In the genomic region with DNA sequence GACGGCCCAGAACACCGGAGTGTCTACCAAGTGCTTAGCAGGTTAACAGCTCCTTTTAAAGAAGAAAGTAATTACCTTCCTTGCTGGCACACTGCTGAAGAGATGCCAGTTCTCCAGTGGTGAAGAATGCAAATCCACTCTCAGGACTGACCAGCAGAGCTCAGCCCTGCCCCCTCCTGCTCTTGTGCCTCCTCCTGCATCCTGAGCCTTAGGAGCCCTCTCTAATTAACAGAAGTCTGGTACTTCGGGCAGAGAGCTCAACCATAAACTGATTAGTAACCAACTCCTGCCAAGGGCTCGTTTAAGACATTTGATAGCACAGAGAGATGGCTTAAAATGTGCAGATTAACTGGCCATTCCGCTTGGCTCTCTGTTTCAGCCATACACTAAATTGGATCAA, we compare ENCODE assay signal across 14 mouse cellular contexts. TPM values are rescaled to one million over a fixed set of nuclear protein-coding genes. Genes with fewer than 3 reads are reported as not detected.
DNase-seq lines count a peak whose midpoint lies in the region; ATAC-seq and TF ChIP-seq lines count a peak whose summit lies in the region.
"Had no signal": no experiment of that assay in that cellular context is flagged by ENCODE, and none has a peak within 500 bp of the region (broad histone marks: within the 10 kb centered on the region; RNA-seq: fewer than 3 reads in every experiment).

No protein-coding gene starts in this region.

- ATAC-seq in forebrain, postnatal 0 days = no peak
- no peak for ATAC-seq in midbrain, embryonic 16.5 days
- peak; percentile 77 for ATAC-seq in forebrain, embryonic 13.5 days

- no peak overlapping the region for H3K4me2 ChIP-seq in forebrain, postnatal 0 days (ENCODE audit: low read depth)
- H3K4me2 ChIP-seq in midbrain, embryonic 16.5 days (ENCODE audit: low read length) = no peak overlapping the region
- H3K4me2 ChIP-seq in forebrain, embryonic 13.5 days = no peak overlapping the region
- H3K4me2 ChIP-seq: limb, embryonic 12.5 days; neural tube, embryonic 15.5 days had no signal

- H3K4me1 ChIP-seq in forebrain, embryonic 10.5 days = peaks cover 75% of the 10 kb centered on the region
- no peaks in the 10 kb centered on the region for H3K4me1 ChIP-seq in forebrain, postnatal 0 days (ENCODE audit: insufficient read depth)
- peaks cover 62% of the 10 kb centered on the region for H3K4me1 ChIP-seq in midbrain, embryonic 10.5 days
- H3K4me1 ChIP-seq in midbrain, embryonic 16.5 days (ENCODE audit: control insufficient read depth, insufficient read depth, low read length) = peaks cover 32% of the 10 kb centered on the region
- H3K4me1 ChIP-seq in forebrain, embryonic 13.5 days = peaks cover 82% of the 10 kb centered on the region

- no peaks in the 10 kb centered on the region for H3K27me3 ChIP-seq in forebrain, embryonic 10.5 days (ENCODE audit: poor library complexity, severe bottlenecking)
- H3K27me3 ChIP-seq in forebrain, postnatal 0 days (ENCODE audit: insufficient read depth, low read length) = no peaks in the 10 kb centered on the region
- no peaks in the 10 kb centered on the region for H3K27me3 ChIP-seq in midbrain, embryonic 10.5 days (ENCODE audit: low read depth, poor library complexity, severe bottlenecking)
- no peaks in the 10 kb centered on the region for H3K27me3 ChIP-seq in midbrain, embryonic 16.5 days (ENCODE audit: control insufficient read depth, insufficient read depth, low read depth, low read length)
- H3K27me3 ChIP-seq in forebrain, embryonic 13.5 days = no peaks in the 10 kb centered on the region
- H3K27me3 ChIP-seq: limb, embryonic 12.5 days; neural tube, embryonic 15.5 days had no signal

- DNase-seq in forebrain, embryonic 10.5 days (ENCODE audit: extremely low spot score, low spot score) = peak; percentile 22
- DNase-seq in forebrain, postnatal 0 days = no peak
- DNase-seq in midbrain, embryonic 10.5 days (ENCODE audit: low spot score) = no peak
- DNase-seq in retina, postnatal 1 day = peak; percentile 73
- DNase-seq in c-Kit-positive CD71-positive TER-119-positive erythroid progenitor cells, embryonic 14.5 days (ENCODE audit: low spot score) = no peak
- no peak for DNase-seq in gastrocnemius, postnatal 14 days
- DNase-seq: adrenal gland, postnatal 25 days; B cell, adult 2 months; cerebellum, adult 11 months had no signal

- H3K9me3 ChIP-seq in forebrain, embryonic 10.5 days = no peaks in the 10 kb centered on the region
- H3K9me3 ChIP-seq in forebrain, postnatal 0 days (ENCODE audit: low read length) = no peaks in the 10 kb centered on the region
- H3K9me3 ChIP-seq in midbrain, embryonic 10.5 days (replicated peaks) = no peaks in the 10 kb centered on the region
- H3K9me3 ChIP-seq in midbrain, embryonic 16.5 days (replicated peaks; ENCODE audit: control insufficient read depth, low read length, poor library complexity, severe bottlenecking) = no peaks in the 10 kb centered on the region
- H3K9me3 ChIP-seq in forebrain, embryonic 13.5 days (replicated peaks) = no peaks in the 10 kb centered on the region
- H3K9me3 ChIP-seq: limb, embryonic 12.5 days; neural tube, embryonic 15.5 days had no signal

- WGBS in forebrain, embryonic 10.5 days = 21% methylated on average over 5 of the region's 5 CpGs
- WGBS in forebrain, postnatal 0 days = 10% methylated on average over 5 of the region's 5 CpGs
- WGBS in midbrain, embryonic 10.5 days = 46% methylated on average over 5 of the region's 5 CpGs
- WGBS in midbrain, embryonic 16.5 days = 38% methylated on average over 5 of the region's 5 CpGs
- WGBS in forebrain, embryonic 13.5 days = 5% methylated on average over 5 of the region's 5 CpGs

- no peak for TF ChIP-seq CTCF in forebrain, postnatal 0 days (IDR thresholded peaks at IDR 0.05; ENCODE audit: low read depth)

- peak overlapping the region; percentile 85 for H3K27ac ChIP-seq in forebrain, embryonic 10.5 days
- H3K27ac ChIP-seq in forebrain, postnatal 0 days (ENCODE audit: low read depth, low read length) = no peak overlapping the region
- 0 out of 2 replicates have a peak overlapping the region, but pooled peaks have one; percentile 24 for H3K27ac ChIP-seq in midbrain, embryonic 10.5 days (replicated peaks)
- no peak overlapping the region for H3K27ac ChIP-seq in midbrain, embryonic 16.5 days (ENCODE audit: low read length)
- peak overlapping the region; percentile 75 for H3K27ac ChIP-seq in forebrain, embryonic 13.5 days
- H3K27ac ChIP-seq: limb, embryonic 12.5 days; macrophage; neural tube, embryonic 15.5 days had no signal

- intact Hi-C loops in gastrocnemius, postnatal 14 days (cut with DNase I; ENCODE audit: low total_unique reads) = no loop called here

- no peak overlapping the region for H3K4me3 ChIP-seq in forebrain, embryonic 10.5 days
- H3K4me3 ChIP-seq in forebrain, postnatal 0 days (ENCODE audit: low read depth, low read length) = no peak overlapping the region
- H3K4me3 ChIP-seq in midbrain, embryonic 10.5 days = no peak overlapping the region
- H3K4me3 ChIP-seq in midbrain, embryonic 16.5 days (ENCODE audit: low read depth, low read length) = no peak overlapping the region
- H3K4me3 ChIP-seq in forebrain, embryonic 13.5 days = no peak overlapping the region
- H3K4me3 ChIP-seq: limb, embryonic 12.5 days; neural tube, embryonic 15.5 days had no signal

- peaks cover 39% of the 10 kb centered on the region for H3K36me3 ChIP-seq in forebrain, embryonic 10.5 days (replicated peaks)
- no peaks in the 10 kb centered on the region for H3K36me3 ChIP-seq in forebrain, postnatal 0 days (ENCODE audit: insufficient read depth)
- H3K36me3 ChIP-seq in midbrain, embryonic 10.5 days = peaks cover 7% of the 10 kb centered on the region; the same call in 1 of the 2 replicates
- no peaks in the 10 kb centered on the region for H3K36me3 ChIP-seq in midbrain, embryonic 16.5 days (ENCODE audit: control insufficient read depth, insufficient read depth, low read length)
- peaks cover 14% of the 10 kb centered on the region; the same call in 1 of the 2 replicates for H3K36me3 ChIP-seq in forebrain, embryonic 13.5 days (ENCODE audit: poor library complexity, severe bottlenecking)

- H3K9ac ChIP-seq in forebrain, postnatal 0 days = no peak overlapping the region
- no peak overlapping the region for H3K9ac ChIP-seq in midbrain, embryonic 16.5 days (ENCODE audit: low read depth, low read length)
- H3K9ac ChIP-seq in forebrain, embryonic 13.5 days = no peak overlapping the region
- H3K9ac ChIP-seq: limb, embryonic 12.5 days; neural tube, embryonic 15.5 days had no signal

RNA-seq across cellular contexts. Expression of gene Cd101, which starts 39.3 kb away (rescaled TPM):
- 0.05 TPM in 1 of 2 replicates, not detected in the other for polyA plus RNA-seq in forebrain, embryonic 10.5 days (2016; fragmentation: Nextera tagmentation; extraction: Ambion mirVana)
- 0.23 and 0.43 TPM in 2 replicates for total RNA-seq in forebrain, postnatal 0 days (2014; rRNA removed)
- 0.11 TPM in 1 of 2 replicates, not detected in the other for polyA plus RNA-seq in forebrain, postnatal 0 days (2015; fragmentation: Nextera tagmentation; extraction: Ambion mirVana)
- polyA plus RNA-seq in midbrain, embryonic 10.5 days (2016; fragmentation: Nextera tagmentation; extraction: Ambion mirVana) = 0.06 TPM in 1 of 2 replicates, not detected in the other
- polyA plus RNA-seq in midbrain, embryonic 16.5 days (2015; fragmentation: Nextera tagmentation; extraction: Ambion mirVana) = not detected in 2 replicates
- polyA plus RNA-seq in forebrain, embryonic 13.5 days (2015; fragmentation: Nextera tagmentation; extraction: Ambion mirVana) = 0.05 and 0.08 TPM in 2 replicates
- total RNA-seq in gastrocnemius, postnatal 14 days (2021) = under 1 TPM; 0.39 to 0.55 TPM
- polyA plus RNA-seq: neural tube, embryonic 15.5 days had no signal

RNA-seq across cellular contexts. Expression of gene Ptgfrn, which starts 41.4 kb away (rescaled TPM):
- polyA plus RNA-seq in forebrain, embryonic 10.5 days (2016; fragmentation: Nextera tagmentation; extraction: Ambion mirVana) = 3.2 and 3.3 TPM in 2 replicates
- total RNA-seq in forebrain, postnatal 0 days (2014; rRNA removed) = 37.7 and 40.2 TPM in 2 replicates
- 2.7 and 3.2 TPM in 2 replicates for polyA plus RNA-seq in forebrain, postnatal 0 days (2015; fragmentation: Nextera tagmentation; extraction: Ambion mirVana)
- polyA plus RNA-seq in midbrain, embryonic 10.5 days (2016; fragmentation: Nextera tagmentation; extraction: Ambion mirVana) = 1.9 TPM in 2 replicates
- polyA plus RNA-seq in midbrain, embryonic 16.5 days (2015; fragmentation: Nextera tagmentation; extraction: Ambion mirVana) = 2.6 and 2.9 TPM in 2 replicates
- 4.0 and 4.5 TPM in 2 replicates for polyA plus RNA-seq in forebrain, embryonic 13.5 days (2015; fragmentation: Nextera tagmentation; extraction: Ambion mirVana)
- 10 to 100 TPM; 31.6 to 39.6 TPM for total RNA-seq in gastrocnemius, postnatal 14 days (2021)

Comparison
In these comparisons a context has a peak if more than half of its experiments do, and no peak if none do; other contexts are left out.
1. DNase-seq: peak in forebrain, embryonic 10.5 days (single experiment) and retina, postnatal 1 day (single experiment); none in forebrain, postnatal 0 days (single experiment), midbrain, embryonic 10.5 days (single experiment), c-Kit-positive CD71-positive TER-119-positive erythroid progenitor cells, embryonic 14.5 days (single experiment) and gastrocnemius, postnatal 14 days (single experiment).
2. H3K27ac ChIP-seq: peak in forebrain, embryonic 10.5 days (single experiment), midbrain, embryonic 10.5 days (single experiment) and forebrain, embryonic 13.5 days (single experiment); none in forebrain, postnatal 0 days (single experiment) and midbrain, embryonic 16.5 days (single experiment).